Mouse (Mus musculus) ES-Bruce4 (cell line): ENCODE data around the gene Tgfbr2. TPM values are rescaled to one million over a fixed set of nuclear protein-coding genes. Genes with fewer than 3 reads are reported as not detected.

Source experiments
- H3K27ac ChIP-seq: 2 replicates; pipeline ENCODE4 v1.5.1; 2012; ENCODE audit warnings: low read length, inconsistent platforms; ENCODE audit not compliant: insufficient read depth
- H3K27me3 ChIP-seq: 2 replicates; pipeline ENCODE4 v1.6.1; 2012; ENCODE audit warnings: mild to moderate bottlenecking, low read length, inconsistent platforms; ENCODE audit not compliant: control insufficient read depth, poor library complexity, insufficient read depth, severe bottlenecking
- H3K36me3 ChIP-seq: 2 replicates; pipeline ENCODE4 v1.6.1; 2012; ENCODE audit warnings: inconsistent platforms, mild to moderate bottlenecking, low read length, moderate library complexity; ENCODE audit not compliant: control insufficient read depth, poor library complexity, insufficient read depth, severe bottlenecking
- H3K4me1 ChIP-seq: one replicate; pipeline ENCODE4 v1.8.1; 2011; ENCODE audit warnings: low read length; ENCODE audit not compliant: control insufficient read depth, insufficient read depth
- H3K4me3 ChIP-seq: 2 replicates; pipeline ENCODE4 v1.5.1; 2011; ENCODE audit warnings: low read depth, mild to moderate bottlenecking, low read length
- H3K9ac ChIP-seq: 2 replicates; pipeline ENCODE4 v1.6.1; 2012; ENCODE audit warnings: low read depth, mild to moderate bottlenecking, inconsistent platforms; ENCODE audit not compliant: poor library complexity, severe bottlenecking
- H3K9me3 ChIP-seq: replicated peaks from 2 replicates; pipeline ENCODE4 v1.6.1; 2012; ENCODE audit warnings: mild to moderate bottlenecking, low read length, inconsistent platforms; ENCODE audit not compliant: control insufficient read depth, poor library complexity, insufficient read depth, severe bottlenecking
- CTCF ChIP-seq: IDR thresholded peaks from one replicate; pipeline ENCODE4 v1.8.1; 2011; ENCODE audit warnings: low read depth, low read length
- EP300 ChIP-seq: IDR thresholded peaks from 2 replicates; pipeline ENCODE4 v1.6.1; 2011; ENCODE audit warnings: low read depth, low read length; ENCODE audit not compliant: insufficient read depth
- POLR2A ChIP-seq: IDR thresholded peaks from one replicate; pipeline ENCODE4 v1.8.1; 2011; ENCODE audit warnings: low read length; ENCODE audit not compliant: insufficient read depth
- polyA plus RNA-seq: library from polyadenylated mRNA; stranded (reverse); fragments of >200 nt; gene quantifications from 2 replicates; pipeline ENCODE4 v1.2.4, GENCODE M21; 2011; ENCODE audit warnings: low read depth; ENCODE audit not compliant: missing spikeins, insufficient read depth, insufficient read length

The Tgfbr2 gene
- polyA plus RNA-seq, 1 experiment: 3.4 TPM

DNA sequence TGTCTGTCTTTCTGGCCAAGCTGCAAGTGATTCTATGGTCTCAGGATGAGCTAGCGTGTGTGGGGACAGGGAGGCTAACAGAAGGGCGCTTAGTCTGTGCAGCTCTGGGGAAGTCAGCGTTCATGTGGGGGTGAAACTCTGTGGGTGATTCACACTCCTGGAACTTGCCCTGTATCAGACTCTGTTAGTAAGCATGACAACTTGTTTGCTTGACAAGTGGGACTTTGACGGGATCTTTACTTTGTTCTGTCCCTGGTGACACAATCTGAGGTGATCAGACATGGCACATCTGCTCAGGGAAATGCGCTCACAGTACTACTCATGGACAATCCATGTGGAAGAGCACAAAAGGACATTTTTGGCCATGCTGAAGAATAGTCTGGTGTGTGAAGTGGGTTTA lies 87.9 kb downstream of the Tgfbr2 start:
- no peak overlapping the region for H3K9ac ChIP-seq
- no peak overlapping the region for H3K27ac ChIP-seq
- TF ChIP-seq CTCF (no peak), POLR2A (no peak), EP300 (no peak)
- no peaks in the 10 kb centered on the region for H3K9me3 ChIP-seq
- H3K4me3 ChIP-seq: no peak overlapping the region
- H3K4me1 ChIP-seq: no peaks in the 10 kb centered on the region
- no peaks in the 10 kb centered on the region for H3K36me3 ChIP-seq
- H3K27me3 ChIP-seq: no peaks in the 10 kb centered on the region

DNA sequence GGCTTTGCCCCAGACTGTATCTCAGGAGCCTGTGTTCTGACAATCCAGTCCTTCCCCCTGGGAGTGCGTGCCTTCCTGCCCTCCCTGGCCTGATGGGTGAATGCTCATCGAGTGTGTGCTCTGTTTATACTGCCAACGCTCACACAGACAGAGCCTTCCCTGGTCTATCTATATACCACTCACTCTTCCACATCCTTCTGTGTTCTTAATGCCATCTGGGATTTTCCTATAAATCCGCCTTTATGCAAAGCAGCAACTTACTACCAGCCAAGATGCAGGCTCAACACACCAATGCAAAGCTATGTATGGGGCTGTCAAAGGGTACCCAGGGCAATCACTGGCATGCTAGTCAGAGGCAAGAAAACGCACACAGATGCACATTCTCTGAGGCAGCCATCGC lies 89.2 kb downstream of the Tgfbr2 start:
- Histone ChIP-seq H3K9ac (no peak overlapping the region), H3K27me3 (no peaks in the 10 kb centered on the region), H3K36me3 (no peaks in the 10 kb centered on the region), H3K9me3 (no peaks in the 10 kb centered on the region), H3K4me1 (no peaks in the 10 kb centered on the region), H3K4me3 (no peak overlapping the region), H3K27ac (no peak overlapping the region)
- TF ChIP-seq CTCF: no peak

DNA sequence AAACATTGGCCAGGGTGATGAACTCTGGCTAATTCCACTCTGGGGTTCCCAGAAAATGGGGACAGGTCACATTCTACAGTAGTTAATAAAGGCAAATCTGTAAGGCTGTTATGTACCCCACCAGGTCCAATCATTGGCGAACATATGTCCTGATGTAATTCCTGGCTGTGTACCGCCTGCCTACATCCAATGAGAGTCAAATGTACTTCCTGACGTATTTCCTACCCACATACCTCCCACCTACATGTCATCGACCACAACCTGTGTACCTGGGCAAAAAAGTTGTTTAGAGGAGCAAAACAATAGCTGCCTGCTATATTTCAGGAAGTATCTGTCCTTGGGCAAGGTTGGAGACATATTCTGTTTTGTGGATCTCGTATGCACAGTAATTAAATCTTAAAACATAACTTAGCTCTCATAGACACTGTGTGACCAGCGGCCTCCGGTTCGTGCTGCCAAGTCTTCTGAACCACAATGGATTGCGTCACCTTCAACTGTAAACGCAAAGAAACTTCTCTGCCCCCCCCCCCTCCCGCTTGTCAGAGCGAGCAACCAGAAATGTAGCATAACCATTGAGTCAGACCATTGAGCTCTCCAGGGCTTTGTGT lies 90.7 kb downstream of the Tgfbr2 start:
- Histone ChIP-seq H3K4me1 (no peaks in the 10 kb centered on the region), H3K9ac (no peak overlapping the region), H3K27ac (no peak overlapping the region), H3K36me3 (no peaks in the 10 kb centered on the region), H3K9me3 (no peaks in the 10 kb centered on the region), H3K27me3 (no peaks in the 10 kb centered on the region), H3K4me3 (no peak overlapping the region)
- no peak for TF ChIP-seq EP300
- no peak for TF ChIP-seq CTCF
- TF ChIP-seq POLR2A: no peak

DNA sequence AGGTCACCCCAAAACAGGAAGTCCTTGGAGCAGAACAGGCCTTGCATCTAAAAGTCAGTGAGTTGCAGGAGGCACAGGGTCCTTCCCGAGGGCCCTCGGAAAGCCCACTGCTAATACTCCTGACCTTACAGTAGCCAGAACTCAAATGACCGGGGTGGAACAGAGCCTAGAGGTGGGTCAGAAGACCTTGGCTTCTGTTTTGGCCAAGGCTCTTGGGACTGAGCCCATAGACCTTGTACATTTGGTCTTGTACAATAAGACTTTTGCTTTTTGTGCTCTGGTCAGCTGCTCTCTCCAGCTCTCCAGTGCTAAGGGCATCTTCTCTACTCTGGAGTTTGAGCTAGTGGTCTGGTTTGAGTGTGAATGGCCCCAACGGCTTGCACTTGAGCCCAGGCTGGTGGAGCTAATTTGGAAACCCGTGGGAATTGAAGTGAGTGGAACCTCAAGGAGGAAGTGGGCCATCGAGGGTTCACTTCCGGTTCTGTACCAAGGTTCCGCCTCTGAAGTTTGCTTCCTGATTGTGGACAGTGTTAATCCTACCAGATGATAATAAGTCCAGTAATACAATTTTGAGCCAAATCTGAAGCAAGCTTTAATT lies 91.3 kb downstream of the Tgfbr2 start:
- Histone ChIP-seq H3K36me3 (no peaks in the 10 kb centered on the region), H3K27ac (no peak overlapping the region), H3K9me3 (no peaks in the 10 kb centered on the region), H3K27me3 (no peaks in the 10 kb centered on the region), H3K4me1 (no peaks in the 10 kb centered on the region), H3K9ac (no peak overlapping the region), H3K4me3 (no peak overlapping the region)
- no peak for TF ChIP-seq POLR2A
- no peak for TF ChIP-seq CTCF
- no peak for TF ChIP-seq EP300

DNA sequence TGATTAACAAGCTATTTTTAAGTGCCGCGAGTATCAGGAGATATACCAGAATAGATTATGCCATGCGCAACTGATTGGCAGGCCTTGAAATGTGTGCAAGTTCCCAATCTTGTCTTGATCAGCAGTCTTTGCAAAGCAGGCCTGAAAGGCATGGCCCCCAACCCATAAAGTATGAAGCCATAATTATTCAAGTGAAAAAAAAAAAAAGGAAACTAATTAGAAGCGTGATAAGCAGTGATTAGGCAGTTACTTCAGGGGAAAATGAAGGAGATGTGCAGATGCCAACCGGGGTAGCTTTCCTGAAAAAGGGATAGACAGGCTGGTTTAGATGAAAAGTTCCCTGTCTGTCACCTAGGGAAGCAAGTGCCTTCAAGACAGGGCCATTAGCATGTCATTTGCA lies 91.9 kb downstream of the Tgfbr2 start:
- H3K4me1 ChIP-seq: no peaks in the 10 kb centered on the region
- H3K27ac ChIP-seq: no peak overlapping the region
- no peak overlapping the region for H3K9ac ChIP-seq
- H3K9me3 ChIP-seq: no peaks in the 10 kb centered on the region
- no peak overlapping the region for H3K4me3 ChIP-seq
- no peaks in the 10 kb centered on the region for H3K36me3 ChIP-seq
- no peaks in the 10 kb centered on the region for H3K27me3 ChIP-seq
- TF ChIP-seq CTCF (no peak), POLR2A (no peak), EP300 (no peak)

DNA sequence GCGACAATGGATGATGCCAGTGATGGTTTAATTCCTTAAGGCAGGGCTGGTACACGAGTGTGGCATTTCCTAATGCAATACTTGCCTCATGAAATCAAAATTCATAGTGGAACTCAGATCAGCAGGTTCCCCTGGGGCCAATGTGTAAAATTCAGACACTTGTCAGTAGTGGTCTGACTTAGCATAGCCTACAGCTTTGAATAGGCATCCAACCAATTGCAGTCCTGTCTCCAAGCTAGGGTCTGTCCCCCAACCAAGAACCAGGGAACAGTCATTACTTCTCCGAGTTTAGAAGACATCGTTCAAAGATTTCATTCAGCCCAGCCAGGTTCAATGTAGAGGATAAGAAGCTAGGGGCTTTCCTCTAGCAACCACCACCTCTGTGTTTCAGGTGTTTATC lies 93.4 kb downstream of the Tgfbr2 start:
- TF ChIP-seq EP300 (no peak), POLR2A (no peak), CTCF (no peak)
- no peaks in the 10 kb centered on the region for H3K36me3 ChIP-seq

More for the DNA sequence above, 93.4 kb downstream of the Tgfbr2 start:
- Histone ChIP-seq H3K27ac (no peak overlapping the region), H3K4me1 (no peaks in the 10 kb centered on the region), H3K27me3 (no peaks in the 10 kb centered on the region), H3K9ac (no peak overlapping the region), H3K4me3 (no peak overlapping the region), H3K9me3 (no peaks in the 10 kb centered on the region)
